Mouse (Mus musculus): ENCODE measurements at regions not wholly inside any gene's neighbourhood (a gene's known extent, or its start where the extent isn't known, plus 50 kb on each side); places are given as distances from the start of the nearest gene placed in this dataset.

GRCm38 (mm10) chr19:14955969-14956368 is 358.1 kb upstream of the Tle4 start:
- 37% methylated on average over 3 of the region's 3 CpGs for WGBS
- Histone ChIP-seq H3K9ac (no peak overlapping the region), H3K27ac (no peak overlapping the region), H3K4me3 (no peak overlapping the region), H3K27me3 (no peaks in the 10 kb centered on the region), H3K36me3 (no peaks in the 10 kb centered on the region), H3K4me1 (no peaks in the 10 kb centered on the region), H3K4me2 (replicated peaks) (no peak overlapping the region), H3K9me3 (no peaks in the 10 kb centered on the region)
- ATAC-seq (ENCODE audit: low FRiP score, low read depth): no peak

DNA sequence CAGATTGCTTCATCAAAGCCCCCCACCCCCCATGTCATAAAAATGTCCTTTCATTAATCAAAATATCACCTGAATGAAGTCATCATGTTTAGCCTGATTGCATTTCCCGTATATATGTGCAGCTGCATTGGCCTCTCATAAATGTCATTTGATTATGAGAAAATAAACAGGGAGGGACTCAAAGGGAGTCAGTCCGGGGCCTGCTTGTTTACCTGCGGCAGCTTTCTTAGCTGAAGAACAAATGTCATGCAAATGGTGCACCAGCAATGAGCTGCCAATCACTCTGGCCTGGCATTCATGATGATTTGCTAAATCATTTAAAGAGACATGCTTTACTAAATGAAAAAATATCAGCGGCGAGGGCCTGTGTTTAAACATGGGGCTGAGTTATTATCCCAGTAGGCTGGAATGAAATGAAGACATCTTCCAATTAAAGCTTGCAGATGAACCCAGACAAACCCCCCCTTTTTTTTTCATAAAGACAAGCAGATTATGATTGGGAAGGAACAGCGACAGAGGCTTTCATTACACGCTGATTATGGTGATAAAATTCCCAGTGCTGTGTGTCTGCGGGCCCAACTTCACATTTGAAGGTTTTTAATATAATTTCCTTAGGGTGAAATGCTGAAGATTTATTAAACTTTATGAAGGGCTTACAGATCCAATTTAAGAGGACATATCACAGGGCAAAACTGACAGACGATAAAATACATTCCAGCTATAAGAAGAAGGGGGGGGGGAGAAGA is 342.5 kb upstream of the Tle4 start:
- H3K36me3 ChIP-seq: no peaks in the 10 kb centered on the region
- ATAC-seq (ENCODE audit: low FRiP score, low read depth): no peak
- WGBS: 56% methylated on average over 9 of the region's 9 CpGs
- H3K27me3 ChIP-seq: no peaks in the 10 kb centered on the region
- H3K4me3 ChIP-seq: no peak overlapping the region
- H3K9me3 ChIP-seq: no peaks in the 10 kb centered on the region
- H3K9ac ChIP-seq: no peak overlapping the region
- no peak overlapping the region for H3K27ac ChIP-seq
- no peak overlapping the region for H3K4me2 ChIP-seq (replicated peaks)
- H3K4me1 ChIP-seq: peaks cover 5% of the 10 kb centered on the region; the same call in 1 of the 2 replicates

DNA sequence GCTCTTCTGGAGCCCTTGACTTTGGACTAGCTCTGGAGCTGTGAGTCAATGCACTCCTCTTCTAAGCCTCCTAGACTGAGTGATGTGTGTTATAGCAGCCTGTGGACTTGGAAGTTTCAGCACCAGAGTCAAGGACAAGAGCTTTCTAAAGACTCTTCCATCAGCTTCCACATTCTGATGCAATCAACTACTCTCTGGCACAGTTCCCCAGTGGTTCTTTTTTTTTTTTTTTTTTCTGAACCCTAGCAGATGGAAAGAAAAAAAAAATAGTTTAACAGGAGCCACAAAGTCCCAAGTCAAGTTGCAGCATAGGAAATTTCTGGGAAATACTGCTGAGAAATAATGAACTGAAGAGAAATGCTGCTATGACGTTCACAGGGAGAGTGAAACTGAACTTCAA is 324.4 kb upstream of the Tle4 start:
- no peak overlapping the region for H3K9ac ChIP-seq
- WGBS: 54% methylated on average over 1 of the region's 1 CpGs
- H3K9me3 ChIP-seq: no peaks in the 10 kb centered on the region
- no peak overlapping the region for H3K4me2 ChIP-seq (replicated peaks)
- H3K4me3 ChIP-seq: no peak overlapping the region
- no peaks in the 10 kb centered on the region for H3K27me3 ChIP-seq
- no peak for ATAC-seq (ENCODE audit: low FRiP score, low read depth)
- H3K36me3 ChIP-seq: no peaks in the 10 kb centered on the region
- H3K27ac ChIP-seq: no peak overlapping the region
- no peaks in the 10 kb centered on the region for H3K4me1 ChIP-seq

GRCm38 (mm10) chr19:14911056-14911850 is 313.4 kb upstream of the Tle4 start:
- Histone ChIP-seq H3K4me3 (no peak overlapping the region), H3K27me3 (no peaks in the 10 kb centered on the region), H3K9me3 (no peaks in the 10 kb centered on the region), H3K9ac (no peak overlapping the region), H3K4me2 (replicated peaks) (no peak overlapping the region), H3K36me3 (no peaks in the 10 kb centered on the region), H3K4me1 (0 out of 2 replicates have a peak, but pooled peaks cover 4% of the 10 kb centered on the region), H3K27ac (no peak overlapping the region)
- WGBS: 87% methylated on average over 11 of the region's 11 CpGs
- ATAC-seq (ENCODE audit: low FRiP score, low read depth): no peak

GRCm38 (mm10) chr19:14894875-14895274 is 297.0 kb upstream of the Tle4 start:
- no peak for ATAC-seq (ENCODE audit: low FRiP score, low read depth)

DNA sequence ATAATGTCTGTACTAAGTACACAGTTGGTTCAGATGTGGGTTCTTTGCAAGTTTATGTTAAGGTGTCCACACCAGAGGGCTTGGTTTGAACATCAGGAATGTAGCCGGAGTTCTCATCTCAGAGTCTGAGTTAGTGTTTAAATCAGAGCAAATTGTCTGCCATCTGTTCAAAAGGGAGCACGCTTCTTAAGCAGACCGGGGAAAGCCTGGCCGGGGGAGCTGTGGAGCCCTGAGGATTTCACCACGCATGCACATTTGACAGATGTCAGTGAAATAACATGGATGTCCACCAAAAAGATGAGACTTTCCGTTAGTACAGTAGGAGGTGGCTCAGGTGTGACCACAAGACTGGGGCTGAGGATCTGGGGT is 294.5 kb upstream of the Tle4 start:
- H3K27ac ChIP-seq: no peak overlapping the region
- no peak overlapping the region for H3K4me2 ChIP-seq (replicated peaks)
- no peaks in the 10 kb centered on the region for H3K9me3 ChIP-seq
- H3K9ac ChIP-seq: no peak overlapping the region
- WGBS: 35% methylated on average over 6 of the region's 6 CpGs
- peaks cover 41% of the 10 kb centered on the region for H3K27me3 ChIP-seq
- H3K4me3 ChIP-seq: no peak overlapping the region
- peaks cover 25% of the 10 kb centered on the region for H3K4me1 ChIP-seq
- ATAC-seq (ENCODE audit: low FRiP score, low read depth): no peak
- no peaks in the 10 kb centered on the region for H3K36me3 ChIP-seq

More at GRCm38 (mm10) chr19:14894875-14895274, 297.0 kb upstream of the Tle4 start:
- no peaks in the 10 kb centered on the region for H3K9me3 ChIP-seq
- H3K4me3 ChIP-seq: no peak overlapping the region
- no peak overlapping the region for H3K27ac ChIP-seq
- no peak overlapping the region for H3K4me2 ChIP-seq (replicated peaks)
- H3K9ac ChIP-seq: no peak overlapping the region
- peaks cover 21% of the 10 kb centered on the region for H3K4me1 ChIP-seq
- WGBS: 86% methylated on average over 2 of the region's 2 CpGs
- H3K36me3 ChIP-seq: no peaks in the 10 kb centered on the region
- H3K27me3 ChIP-seq: peaks cover 18% of the 10 kb centered on the region

GRCm38 (mm10) chr19:14891689-14892389 is 294.0 kb upstream of the Tle4 start:
- Histone ChIP-seq H3K4me3 (no peak overlapping the region), H3K4me2 (replicated peaks) (peak overlapping the region; percentile 59)

DNA sequence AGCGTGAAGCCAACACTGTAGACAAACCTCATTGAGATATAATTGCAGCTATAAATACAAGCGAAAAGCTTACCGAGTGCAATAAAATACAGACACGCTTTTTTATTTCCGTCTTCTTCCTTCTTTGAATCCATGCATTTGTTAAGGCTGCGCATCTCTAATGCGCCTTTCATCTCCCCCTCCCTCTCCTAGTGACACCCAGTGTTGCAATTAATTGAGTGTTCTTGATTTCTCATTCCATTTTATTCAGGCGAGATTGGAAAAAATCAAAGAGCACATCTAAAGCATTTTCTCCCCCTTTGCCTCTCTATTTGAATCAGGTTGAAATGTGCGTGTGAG is 293.2 kb upstream of the Tle4 start:
- Histone ChIP-seq H3K27me3 (peaks cover 48% of the 10 kb centered on the region), H3K4me1 (peaks cover 25% of the 10 kb centered on the region), H3K4me2 (replicated peaks) (peak overlapping the region; percentile 59), H3K9me3 (no peaks in the 10 kb centered on the region), H3K4me3 (peak overlapping the region; percentile 28), H3K9ac (no peak overlapping the region), H3K36me3 (no peaks in the 10 kb centered on the region), H3K27ac (no peak overlapping the region)
- under 1% methylated on average over 9 of the region's 9 CpGs for WGBS
- ATAC-seq (ENCODE audit: low FRiP score, low read depth): no peak

More at GRCm38 (mm10) chr19:14891689-14892389, 294.0 kb upstream of the Tle4 start:
- Histone ChIP-seq H3K36me3 (no peaks in the 10 kb centered on the region), H3K9ac (no peak overlapping the region), H3K27ac (no peak overlapping the region), H3K27me3 (peaks cover 42% of the 10 kb centered on the region), H3K4me1 (peaks cover 25% of the 10 kb centered on the region), H3K9me3 (no peaks in the 10 kb centered on the region)
- 6% methylated on average over 7 of the region's 8 CpGs for WGBS
- no peak for ATAC-seq (ENCODE audit: low FRiP score, low read depth)

DNA sequence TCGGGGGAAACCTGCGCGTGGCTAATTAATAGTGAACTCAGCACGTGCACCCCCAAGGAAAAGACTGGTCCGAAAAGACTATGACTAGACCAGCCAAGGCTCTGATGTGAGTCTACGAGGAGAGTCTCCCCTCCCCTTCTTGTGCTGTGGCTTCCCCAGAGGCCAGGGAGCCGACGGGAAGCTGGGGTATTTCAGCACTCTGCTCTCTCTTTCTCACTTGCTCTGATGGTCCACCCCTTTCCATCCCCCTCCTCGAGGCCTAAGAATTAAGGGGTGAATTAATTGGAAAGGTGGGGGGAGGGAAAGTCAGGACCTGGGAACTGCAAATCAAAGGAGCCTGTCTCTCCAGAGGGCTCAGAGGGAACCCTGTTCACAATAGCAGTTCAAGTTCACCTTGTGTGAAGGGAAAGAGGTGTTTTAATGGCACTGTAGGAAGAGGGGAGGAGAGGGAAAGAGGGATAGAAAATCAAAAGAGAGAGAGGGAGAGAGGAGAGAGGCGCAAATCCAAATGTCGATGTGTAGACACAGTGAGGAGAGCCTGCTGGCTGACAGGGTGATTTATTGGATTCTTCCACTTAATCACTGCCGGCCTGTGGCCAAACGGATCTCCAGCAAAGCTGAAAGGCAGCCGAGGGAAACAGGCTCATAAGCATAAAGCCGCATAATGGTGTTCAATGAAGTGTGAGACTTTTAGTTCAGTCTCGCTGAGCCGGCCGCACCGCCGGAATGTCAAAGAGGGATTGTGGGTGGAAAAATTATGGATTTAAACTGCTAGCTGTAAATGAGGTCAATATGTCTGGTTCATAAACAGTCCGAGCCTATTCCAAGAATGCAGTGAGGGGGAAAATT is 292.6 kb upstream of the Tle4 start:
- Histone ChIP-seq H3K27ac (peak overlapping the region; percentile 48; the same call in 1 of the 2 replicates), H3K4me3 (peak overlapping the region; percentile 28), H3K9ac (0 out of 2 replicates have a peak overlapping the region, but pooled peaks have one; percentile 31), H3K36me3 (no peaks in the 10 kb centered on the region), H3K4me2 (replicated peaks) (peak overlapping the region; percentile 59), H3K27me3 (peaks cover 53% of the 10 kb centered on the region), H3K4me1 (peaks cover 25% of the 10 kb centered on the region), H3K9me3 (no peaks in the 10 kb centered on the region)
- under 1% methylated on average over 21 of the region's 21 CpGs for WGBS
- ATAC-seq (ENCODE audit: low FRiP score, low read depth): peak; percentile 87

DNA sequence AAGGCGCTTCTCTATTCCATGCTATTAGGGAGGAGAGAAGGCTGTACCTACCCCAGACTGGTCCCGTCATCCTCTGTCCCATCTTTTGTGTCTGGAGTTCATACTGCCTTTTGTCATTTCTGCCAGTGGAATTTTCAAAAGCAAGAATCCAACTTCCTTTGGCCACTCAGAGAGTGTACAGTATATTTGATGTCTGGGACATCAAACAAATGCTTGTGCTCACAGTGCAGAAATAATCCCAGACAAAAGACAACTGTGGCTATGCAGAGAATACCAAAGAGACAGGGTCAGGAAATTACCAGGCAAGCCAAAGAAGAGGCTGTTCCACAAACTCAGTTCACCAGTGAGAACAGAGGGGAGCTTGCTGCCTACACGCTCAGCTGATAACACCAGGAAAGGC is 291.9 kb upstream of the Tle4 start:
- WGBS: 60% methylated on average over 3 of the region's 3 CpGs
- Histone ChIP-seq H3K27me3 (peaks cover 50% of the 10 kb centered on the region), H3K9ac (no peak overlapping the region), H3K27ac (0 out of 2 replicates have a peak overlapping the region, but pooled peaks have one; percentile 48), H3K4me1 (peaks cover 25% of the 10 kb centered on the region), H3K36me3 (no peaks in the 10 kb centered on the region), H3K9me3 (no peaks in the 10 kb centered on the region), H3K4me2 (replicated peaks) (peak overlapping the region; percentile 59), H3K4me3 (no peak overlapping the region)
- ATAC-seq (ENCODE audit: low FRiP score, low read depth): no peak

GRCm38 (mm10) chr19:14883707-14884421 is 286.0 kb upstream of the Tle4 start:
- no peaks in the 10 kb centered on the region for H3K4me1 ChIP-seq
- 38% methylated on average over 8 of the region's 8 CpGs for WGBS
- no peak overlapping the region for H3K9ac ChIP-seq
- no peak overlapping the region for H3K27ac ChIP-seq
- H3K4me2 ChIP-seq (replicated peaks): no peak overlapping the region
- no peak overlapping the region for H3K4me3 ChIP-seq
- no peaks in the 10 kb centered on the region for H3K9me3 ChIP-seq
- ATAC-seq (ENCODE audit: low FRiP score, low read depth): no peak
- H3K36me3 ChIP-seq: no peaks in the 10 kb centered on the region
- peaks cover 37% of the 10 kb centered on the region for H3K27me3 ChIP-seq

All from limb, embryonic 13.5 days (tissue).